Mouse (Mus musculus) bone marrow, adult 2 months (tissue): Measurements from ENCODE around the gene Zfp605. TPM values are rescaled to one million over a fixed set of nuclear protein-coding genes. Genes with fewer than 3 reads are reported as not detected.
"Not testable (repeated sequence)": the region's sequence is repeated elsewhere in the genome, so short reads cannot be mapped to it uniquely, and the experiment has no call there.

Experiments used
- H3K27ac ChIP-seq: fragments of 200-500 bp; 2 replicates; pipeline ENCODE4 v1.5.1; 2012; ENCODE audit warnings: low read depth, mild to moderate bottlenecking, control low read depth, inconsistent platforms, low read length; ENCODE audit not compliant: control insufficient read depth, poor library complexity, insufficient read depth
- H3K4me1 ChIP-seq: fragments of 200-500 bp; 2 replicates; pipeline ENCODE4 v1.6.1; 2011; ENCODE audit warnings: low read length; ENCODE audit not compliant: control insufficient read depth, insufficient read depth
- H3K4me3 ChIP-seq: fragments of 200-500 bp; replicated peaks from 2 replicates; pipeline ENCODE3; 2011; ENCODE audit warnings: mild to moderate bottlenecking, low read depth, low read length, control low read depth; ENCODE audit not compliant: control insufficient read depth
- CTCF ChIP-seq: fragments of 200-500 bp; IDR thresholded peaks from 2 replicates; pipeline ENCODE4 v1.5.1; 2011; ENCODE audit warnings: low read length, control low read depth; ENCODE audit not compliant: control insufficient read depth, insufficient read depth
- POLR2A ChIP-seq: fragments of 200-500 bp; IDR thresholded peaks from 2 replicates; pipeline ENCODE4 v1.6.1; 2011; ENCODE audit warnings: low read depth, mild to moderate bottlenecking, control low read depth, low read length, borderline replicate concordance; ENCODE audit not compliant: control insufficient read depth
- WGBS: fragments of 180-500 bp; shearing (Covaris S2); methylation state at CpG from one replicate; pipeline ENCODE4 v1.1.7; 2018; 5-methylcytosine and 5-hydroxymethylcytosine counted together
- polyA plus RNA-seq: library from polyadenylated mRNA; stranded (reverse); fragments of >200 nt; gene quantifications from 2 replicates; pipeline ENCODE4 v1.2.4, GENCODE M21; 2011; ENCODE audit warnings: low replicate concordance; ENCODE audit not compliant: missing spikeins, insufficient read depth, insufficient read length

The Zfp605 gene
- polyA plus RNA-seq, 1 experiment, result 3.3 TPM

GRCm38 (mm10) chr5:110104616-110105380 lies 5.1 kb upstream of the Zfp605 start:
- Histone ChIP-seq H3K27ac (no peak overlapping the region), H3K4me1 (peaks cover 1% of the 10 kb centered on the region), H3K4me3 (no peak overlapping the region)
- 92% methylated on average over 36 of the region's 36 CpGs for WGBS
- no peak for TF ChIP-seq CTCF
- TF ChIP-seq POLR2A, result 0 out of 2 replicates have a peak, but pooled peaks have one; percentile 20

- no peak overlapping the region for H3K27ac ChIP-seq
- 96% methylated on average over 26 of the region's 26 CpGs for WGBS
- TF ChIP-seq CTCF (no peak), POLR2A (no peak)
- peak overlapping the region; percentile 97 for H3K4me3 ChIP-seq
- H3K4me1 ChIP-seq, result no peaks in the 10 kb centered on the region; the same call in none of the 2 replicates
Observed at GRCm38 (mm10) chr5:110106140-110106871, 3.6 kb upstream of the Zfp605 start.

- 38% methylated on average over 41 of the region's 41 CpGs for WGBS
- TF ChIP-seq POLR2A (0 out of 2 replicates have a peak, but pooled peaks have one; percentile 21), CTCF (no peak)
Observed at GRCm38 (mm10) chr5:110106901-110107564, 2.9 kb upstream of the Zfp605 start.

GRCm38 (mm10) chr5:110107581-110108304 lies 2.1 kb upstream of the Zfp605 start, which contains the start of gene Gtpbp6:
Gene Gtpbp6 (minus strand): TSS chr5:110108197.
- Histone ChIP-seq H3K27ac (peak within 1 kb of the TSS; percentile 93), H3K4me1 (no peaks in the 10 kb centered on the region; the same call in none of the 2 replicates), H3K4me3 (peak within 1 kb of the TSS; percentile 97)
- TF ChIP-seq POLR2A (peak; percentile 46; the same call in 1 of the 2 replicates), CTCF (no peak)
- WGBS, result under 1% methylated on average over 71 of the region's 71 CpGs

More at GRCm38 (mm10) chr5:110106901-110107564, 2.9 kb upstream of the Zfp605 start:
- H3K4me1 ChIP-seq, result no peaks in the 10 kb centered on the region; the same call in none of the 2 replicates
- peak overlapping the region; percentile 97 for H3K4me3 ChIP-seq
- H3K27ac ChIP-seq, result peak overlapping the region; percentile 93

- WGBS, result 1% methylated on average over 7 of the region's 7 CpGs
- no peaks in the 10 kb centered on the region; the same call in 1 of the 2 replicates for H3K4me1 ChIP-seq
Observed at GRCm38 (mm10) chr5:110108305-110108628, 1.6 kb upstream of the Zfp605 start.

GRCm38 (mm10) chr5:110122380-110122779 lies 12.5 kb downstream of the Zfp605 start:
- 82% methylated on average over 3 of the region's 3 CpGs for WGBS
- H3K4me3 ChIP-seq, H3K4me1 ChIP-seq, H3K27ac ChIP-seq: not testable (repeated sequence)

More at GRCm38 (mm10) chr5:110108305-110108628, 1.6 kb upstream of the Zfp605 start:
- Histone ChIP-seq H3K4me3 (peak overlapping the region; percentile 97), H3K27ac (peak overlapping the region; percentile 93; the same call in 1 of the 2 replicates)
- TF ChIP-seq POLR2A, result no peak
- TF ChIP-seq CTCF, result no peak

GRCm38 (mm10) chr5:110135293-110136086 lies 25.6 kb downstream of the Zfp605 start, which contains the start of gene Chfr:
Gene Chfr (plus strand): TSS chr5:110135842.
- peak within 1 kb of the TSS; percentile 71 for H3K27ac ChIP-seq
- WGBS, result 2% methylated on average over 46 of the region's 46 CpGs
- peak within 1 kb of the TSS; percentile 88 for H3K4me3 ChIP-seq
- no peaks in the 10 kb centered on the region; the same call in 1 of the 2 replicates for H3K4me1 ChIP-seq
- TF ChIP-seq POLR2A, result peak; percentile 96; the same call in 1 of the 2 replicates
- no peak for TF ChIP-seq CTCF
